Mouse (Mus musculus): Measurements from ENCODE around the gene 2010003K11Rik. TPM values are rescaled to one million over a fixed set of nuclear protein-coding genes. Genes with fewer than 3 reads are reported as not detected.

Gene 2010003K11Rik
- polyA plus RNA-seq, 1 experiment from 2014 or later = not detected

- DNase-seq (ENCODE audit: extremely low spot score, low spot score) = no peak
Measured at GRCm38 (mm10) chr19:4515746-4516145, 17.4 kb upstream of the 2010003K11Rik start.

GRCm38 (mm10) chr19:4513236-4513858 is 15.0 kb upstream of the 2010003K11Rik start:
- Histone ChIP-seq H3K36me3 (replicated peaks) (no peaks in the 10 kb centered on the region), H3K4me1 (peaks cover 31% of the 10 kb centered on the region), H3K27ac (no peak overlapping the region), H3K9me3 (no peaks in the 10 kb centered on the region), H3K27me3 (ENCODE audit: poor library complexity, severe bottlenecking) (peaks cover 12% of the 10 kb centered on the region), H3K4me3 (no peak overlapping the region)
- 75% methylated on average over 4 of the region's 4 CpGs for WGBS
- no peak for DNase-seq (ENCODE audit: extremely low spot score, low spot score)

More at GRCm38 (mm10) chr19:4515746-4516145, 17.4 kb upstream of the 2010003K11Rik start:
- Histone ChIP-seq H3K4me1 (peaks cover 19% of the 10 kb centered on the region), H3K4me3 (no peak overlapping the region), H3K36me3 (replicated peaks) (no peaks in the 10 kb centered on the region), H3K9me3 (no peaks in the 10 kb centered on the region), H3K27me3 (ENCODE audit: poor library complexity, severe bottlenecking) (peaks cover 12% of the 10 kb centered on the region), H3K27ac (no peak overlapping the region)
- WGBS = 71% methylated on average over 2 of the region's 2 CpGs

GRCm38 (mm10) chr19:4511116-4511841 is 12.9 kb upstream of the 2010003K11Rik start:
- no peak for DNase-seq (ENCODE audit: extremely low spot score, low spot score)
- H3K9me3 ChIP-seq = no peaks in the 10 kb centered on the region
- no peak overlapping the region for H3K27ac ChIP-seq
- H3K4me1 ChIP-seq = peaks cover 31% of the 10 kb centered on the region
- WGBS = 9% methylated on average over 13 of the region's 13 CpGs
- peak overlapping the region; percentile 75 for H3K4me3 ChIP-seq
- H3K36me3 ChIP-seq (replicated peaks) = no peaks in the 10 kb centered on the region
- peaks cover 12% of the 10 kb centered on the region for H3K27me3 ChIP-seq (ENCODE audit: poor library complexity, severe bottlenecking)

GRCm38 (mm10) chr19:4509986-4510963 is 11.9 kb upstream of the 2010003K11Rik start, which contains the start of gene Pcx:
Gene Pcx (plus strand): TSS chr19:4510472.
- Histone ChIP-seq H3K36me3 (replicated peaks) (no peaks in the 10 kb centered on the region), H3K9me3 (no peaks in the 10 kb centered on the region), H3K27me3 (ENCODE audit: poor library complexity, severe bottlenecking) (peaks cover 12% of the 10 kb centered on the region), H3K4me1 (peaks cover 21% of the 10 kb centered on the region), H3K4me3 (peak within 1 kb of the TSS; percentile 75), H3K27ac (peak within 1 kb of the TSS; percentile 70)
- WGBS = under 1% methylated on average over 82 of the region's 82 CpGs
- peak; percentile 99 for DNase-seq (ENCODE audit: extremely low spot score, low spot score)

- 68% methylated on average over 3 of the region's 3 CpGs for WGBS
- no peak for DNase-seq (ENCODE audit: extremely low spot score, low spot score)
- H3K4me1 ChIP-seq = peaks cover 21% of the 10 kb centered on the region
- H3K9me3 ChIP-seq = no peaks in the 10 kb centered on the region
- H3K4me3 ChIP-seq = no peak overlapping the region
- no peak overlapping the region for H3K27ac ChIP-seq
- H3K27me3 ChIP-seq (ENCODE audit: poor library complexity, severe bottlenecking) = peaks cover 12% of the 10 kb centered on the region
- H3K36me3 ChIP-seq (replicated peaks) = no peaks in the 10 kb centered on the region
Measured at GRCm38 (mm10) chr19:4507746-4508145, 9.4 kb upstream of the 2010003K11Rik start.

- Histone ChIP-seq H3K4me3 (no peak overlapping the region), H3K27ac (no peak overlapping the region), H3K36me3 (replicated peaks) (no peaks in the 10 kb centered on the region), H3K4me1 (peaks cover 7% of the 10 kb centered on the region), H3K27me3 (ENCODE audit: poor library complexity, severe bottlenecking) (no peaks in the 10 kb centered on the region), H3K9me3 (no peaks in the 10 kb centered on the region)
- DNase-seq (ENCODE audit: extremely low spot score, low spot score) = no peak
- WGBS = 83% methylated on average over 1 of the region's 1 CpGs
Measured at GRCm38 (mm10) chr19:4504830-4505229, 6.4 kb upstream of the 2010003K11Rik start.

GRCm38 (mm10) chr19:4502701-4503100 is 4.3 kb upstream of the 2010003K11Rik start:
- Histone ChIP-seq H3K4me3 (no peak overlapping the region), H3K9me3 (no peaks in the 10 kb centered on the region), H3K36me3 (replicated peaks) (no peaks in the 10 kb centered on the region), H3K27ac (no peak overlapping the region), H3K27me3 (ENCODE audit: poor library complexity, severe bottlenecking) (no peaks in the 10 kb centered on the region), H3K4me1 (peaks cover 7% of the 10 kb centered on the region)
- WGBS = 83% methylated on average over 2 of the region's 2 CpGs
- DNase-seq (ENCODE audit: extremely low spot score, low spot score) = no peak

- Histone ChIP-seq H3K4me1 (peaks cover 22% of the 10 kb centered on the region), H3K27ac (peak overlapping the region; percentile 17), H3K36me3 (replicated peaks) (no peaks in the 10 kb centered on the region), H3K27me3 (ENCODE audit: poor library complexity, severe bottlenecking) (no peaks in the 10 kb centered on the region), H3K4me3 (peak overlapping the region; percentile 2; the same call in 1 of the 2 replicates), H3K9me3 (no peaks in the 10 kb centered on the region)
- 6% methylated on average over 4 of the region's 4 CpGs for WGBS
- DNase-seq (ENCODE audit: extremely low spot score, low spot score) = peak; percentile 77
Measured at GRCm38 (mm10) chr19:4497263-4497973, 965 bp downstream of the 2010003K11Rik start.

GRCm38 (mm10) chr19:4496535-4497262 is 1.7 kb downstream of the 2010003K11Rik start:
- WGBS = 92% methylated on average over 3 of the region's 3 CpGs
- DNase-seq (ENCODE audit: extremely low spot score, low spot score) = no peak
- peaks cover 22% of the 10 kb centered on the region for H3K4me1 ChIP-seq
- H3K36me3 ChIP-seq (replicated peaks) = no peaks in the 10 kb centered on the region
- H3K27ac ChIP-seq = no peak overlapping the region
- H3K4me3 ChIP-seq = no peak overlapping the region
- no peaks in the 10 kb centered on the region for H3K9me3 ChIP-seq
- H3K27me3 ChIP-seq (ENCODE audit: poor library complexity, severe bottlenecking) = no peaks in the 10 kb centered on the region

- Histone ChIP-seq H3K27ac (no peak overlapping the region), H3K4me1 (peaks cover 27% of the 10 kb centered on the region), H3K36me3 (replicated peaks) (no peaks in the 10 kb centered on the region), H3K9me3 (no peaks in the 10 kb centered on the region), H3K27me3 (ENCODE audit: poor library complexity, severe bottlenecking) (no peaks in the 10 kb centered on the region), H3K4me3 (no peak overlapping the region)
- no peak for DNase-seq (ENCODE audit: extremely low spot score, low spot score)
- WGBS = 86% methylated on average over 5 of the region's 5 CpGs
Measured at GRCm38 (mm10) chr19:4495814-4496213, 2.6 kb downstream of the 2010003K11Rik start.

GRCm38 (mm10) chr19:4494707-4495106 is 3.7 kb downstream of the 2010003K11Rik start:
- Histone ChIP-seq H3K27ac (no peak overlapping the region), H3K9me3 (no peaks in the 10 kb centered on the region), H3K4me1 (peaks cover 27% of the 10 kb centered on the region), H3K36me3 (replicated peaks) (no peaks in the 10 kb centered on the region), H3K4me3 (no peak overlapping the region), H3K27me3 (ENCODE audit: poor library complexity, severe bottlenecking) (no peaks in the 10 kb centered on the region)
- WGBS = 78% methylated on average over 7 of the region's 7 CpGs
- no peak for DNase-seq (ENCODE audit: extremely low spot score, low spot score)

Measured in forebrain, embryonic 10.5 days (tissue).